Mouse (Mus musculus): Measurements from ENCODE around the gene Ifi203.
"Not testable (repeated sequence)": the region's sequence is repeated elsewhere in the genome, so short reads cannot be mapped to it uniquely, and the experiment has no call there.

The Ifi203 gene

GRCm38 (mm10) chr1:173941924-173942779, at the start of gene Ifi203, which contains the start of gene Mndal:
Gene Ifi203, minus strand, starts transcription at chr1:173942672.
Gene Mndal, minus strand, starts transcription at chr1:173942491.
- DNase-seq: not testable (repeated sequence)

GRCm38 (mm10) chr1:173982694-173983305, 40.3 kb upstream of the Ifi203 start, which contains the start of gene Ifi202b:
Gene Ifi202b, minus strand, starts transcription at chr1:173982744.
- not testable (repeated sequence) for DNase-seq

GRCm38 (mm10) chr1:173981038-173981437, 38.6 kb upstream of the Ifi203 start:
- not testable (repeated sequence) for DNase-seq

DNA sequence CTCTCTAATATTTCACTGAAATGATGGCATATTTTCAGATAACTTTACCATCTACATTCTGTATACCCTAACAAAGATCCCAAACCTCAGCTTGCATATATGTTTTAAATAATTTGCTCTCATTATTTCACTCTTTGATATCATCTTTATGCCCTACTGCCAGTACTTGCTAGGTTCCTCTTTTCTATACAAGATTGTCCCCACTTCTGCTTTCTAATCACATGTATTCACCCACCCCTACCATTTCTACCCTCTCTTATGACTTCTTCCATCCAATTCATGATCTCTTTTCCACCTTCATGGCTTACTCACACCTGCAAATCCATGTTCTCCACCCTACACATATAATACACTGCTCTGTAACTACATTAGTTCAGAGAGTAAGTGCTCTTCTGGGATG, 35.1 kb upstream of the Ifi203 start:
- no peak for DNase-seq

DNA sequence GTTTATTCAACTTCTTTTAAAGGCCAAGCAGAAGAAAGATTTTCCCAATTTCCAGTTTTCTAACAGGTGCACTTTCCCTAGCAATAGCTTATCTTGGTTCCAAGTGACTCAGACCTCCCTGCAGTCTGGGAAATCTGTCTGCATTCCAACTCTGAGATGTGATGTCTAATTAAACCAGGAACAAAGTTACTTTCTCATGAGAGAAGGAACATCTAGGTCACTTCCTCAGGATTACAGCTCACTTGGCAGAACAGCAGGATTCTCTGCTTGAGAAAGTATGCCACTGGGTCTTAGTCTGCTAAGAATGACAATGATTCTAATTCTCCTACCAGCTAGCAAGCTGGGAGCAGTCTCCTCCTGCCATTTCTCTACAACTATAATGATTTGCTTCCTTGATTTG, 30.6 kb upstream of the Ifi203 start:
- peak; percentile 9 for DNase-seq

GRCm38 (mm10) chr1:173961491-173961890, 19.0 kb upstream of the Ifi203 start:
- DNase-seq: not testable (repeated sequence)

- not testable (repeated sequence) for DNase-seq
These were observed 17.5 kb upstream of the Ifi203 start for GRCm38 (mm10) chr1:173959998-173960397.

GRCm38 (mm10) chr1:173955839-173956527, 13.5 kb upstream of the Ifi203 start:
- not testable (repeated sequence) for DNase-seq

GRCm38 (mm10) chr1:173955071-173955796, 12.8 kb upstream of the Ifi203 start:
- no peak for DNase-seq

- no peak for DNase-seq
These were observed 11.1 kb upstream of the Ifi203 start for GRCm38 (mm10) chr1:173953563-173953962.

DNA sequence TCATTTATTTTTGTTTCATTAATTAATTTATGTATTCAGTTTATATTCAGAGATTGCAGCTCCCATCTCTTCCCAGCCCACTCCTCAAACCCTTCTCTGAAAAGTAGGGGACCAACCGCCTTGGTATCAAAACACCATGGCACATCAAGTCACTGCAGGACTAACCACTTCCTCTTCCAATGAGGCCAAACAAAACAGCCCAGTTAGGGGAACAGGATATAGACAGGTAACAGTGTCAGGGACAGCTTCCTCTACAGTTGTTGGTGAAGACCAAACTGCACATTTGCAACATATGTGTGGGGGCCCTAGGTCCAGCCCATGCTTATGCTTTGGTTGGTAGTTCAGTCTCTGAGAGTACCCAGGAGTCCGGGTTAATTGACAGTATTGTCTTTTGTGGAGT, 6.6 kb upstream of the Ifi203 start:
- not testable (repeated sequence) for DNase-seq

DNA sequence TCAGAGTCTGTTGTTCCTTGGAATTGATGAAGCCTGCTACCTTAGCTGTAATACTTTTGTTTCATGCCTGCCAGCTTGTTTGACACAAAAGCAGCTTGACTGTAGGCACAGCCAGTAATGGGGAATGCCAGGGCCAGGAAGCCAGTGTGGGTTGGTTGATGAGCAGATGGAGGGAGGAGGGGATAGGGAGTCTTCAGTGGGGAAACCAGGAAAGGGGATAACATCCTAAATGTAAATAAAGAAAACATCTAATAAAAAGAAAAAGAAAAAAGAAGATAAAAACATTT, 251 bp upstream of the Ifi203 start:
- not testable (repeated sequence) for DNase-seq

GRCm38 (mm10) chr1:173941522-173941921, 950 bp downstream of the Ifi203 start:
- not testable (repeated sequence) for DNase-seq

GRCm38 (mm10) chr1:173919279-173919678, 23.2 kb downstream of the Ifi203 start:
- not testable (repeated sequence) for DNase-seq

DNA sequence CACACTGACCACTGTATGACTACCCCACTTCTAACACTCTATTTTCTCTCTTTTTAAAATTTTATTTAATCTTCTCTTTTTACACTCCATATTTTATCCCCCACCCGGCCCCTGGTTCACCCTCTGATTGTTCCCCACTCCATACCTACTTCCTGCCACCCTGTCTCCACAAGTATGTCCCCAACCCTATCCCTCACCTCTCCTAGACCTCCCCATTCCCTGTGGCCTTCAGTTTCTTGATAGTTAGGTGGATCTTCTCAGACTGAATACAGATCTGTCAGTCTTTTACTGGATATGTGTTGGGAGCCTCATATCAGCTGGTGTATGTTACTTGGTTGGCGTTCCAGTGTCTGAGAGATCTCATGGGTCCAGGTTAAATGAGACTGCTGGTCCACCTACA, 27.9 kb downstream of the Ifi203 start:
- DNase-seq: no peak

- DNase-seq: not testable (repeated sequence)
These were observed 29.1 kb downstream of the Ifi203 start for GRCm38 (mm10) chr1:173913256-173913791.

GRCm38 (mm10) chr1:173912548-173913255, 29.8 kb downstream of the Ifi203 start, which contains the start of gene Ifi211:
Gene Ifi211, minus strand, starts transcription at chr1:173913046.
- not testable (repeated sequence) for DNase-seq

GRCm38 (mm10) chr1:173911808-173912464, 30.5 kb downstream of the Ifi203 start:
- no peak for DNase-seq

- not testable (repeated sequence) for DNase-seq
These were observed 34.1 kb downstream of the Ifi203 start for GRCm38 (mm10) chr1:173908390-173908789.

- DNase-seq: not testable (repeated sequence)
These were observed 36.6 kb downstream of the Ifi203 start for GRCm38 (mm10) chr1:173905885-173906284.

DNA sequence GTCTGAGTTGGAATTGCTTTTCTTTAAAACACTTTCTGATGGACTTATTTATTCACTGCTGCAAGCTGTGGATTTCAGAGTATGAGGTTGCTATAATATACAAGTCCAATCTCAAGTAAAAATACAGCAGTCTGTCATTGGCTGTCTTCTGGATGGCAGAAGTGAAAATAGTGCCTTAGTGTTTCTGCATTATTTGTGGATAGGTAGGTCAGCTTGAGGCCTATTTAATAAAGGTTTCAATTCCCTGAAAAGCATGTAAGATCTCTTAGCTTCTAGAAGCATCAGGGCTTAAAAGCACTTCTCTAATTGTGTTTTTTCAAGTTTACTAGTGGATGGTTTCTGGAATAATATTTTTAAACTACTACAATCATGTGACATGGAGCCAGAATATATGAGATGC, 52.7 kb downstream of the Ifi203 start:
- DNase-seq: not testable (repeated sequence)
